Mouse (Mus musculus): ENCODE results near the gene Lrrc75b.

GRCm38 (mm10) chr10:75555557-75555956 lies 4.6 kb downstream of the Lrrc75b start:
- TF ChIP-seq CTCF (IDR thresholded peaks at IDR 0.05; ENCODE audit: low read depth) = no peak
- TF ChIP-seq EP300 (optimal IDR thresholded peaks at IDR 0.05) = no peak
